Mouse (Mus musculus): Measurements from ENCODE around the gene Msi1.
A peak's percentile ranks its signal among the peaks of the same experiment; 100 is the strongest.
"Not testable (repeated sequence)": the region's sequence is repeated elsewhere in the genome, so short reads cannot be mapped to it uniquely, and the experiment has no call there.

Gene Msi1

GRCm38 (mm10) chr5:115434280-115434852 lies 5.0 kb downstream of the Msi1 start:
- no peak for DNase-seq (ENCODE audit: low spot score in 2 of 2)

- DNase-seq (ENCODE audit: low spot score in 2 of 2): no peak
These were observed 5.7 kb downstream of the Msi1 start for GRCm38 (mm10) chr5:115434853-115435754.

DNA sequence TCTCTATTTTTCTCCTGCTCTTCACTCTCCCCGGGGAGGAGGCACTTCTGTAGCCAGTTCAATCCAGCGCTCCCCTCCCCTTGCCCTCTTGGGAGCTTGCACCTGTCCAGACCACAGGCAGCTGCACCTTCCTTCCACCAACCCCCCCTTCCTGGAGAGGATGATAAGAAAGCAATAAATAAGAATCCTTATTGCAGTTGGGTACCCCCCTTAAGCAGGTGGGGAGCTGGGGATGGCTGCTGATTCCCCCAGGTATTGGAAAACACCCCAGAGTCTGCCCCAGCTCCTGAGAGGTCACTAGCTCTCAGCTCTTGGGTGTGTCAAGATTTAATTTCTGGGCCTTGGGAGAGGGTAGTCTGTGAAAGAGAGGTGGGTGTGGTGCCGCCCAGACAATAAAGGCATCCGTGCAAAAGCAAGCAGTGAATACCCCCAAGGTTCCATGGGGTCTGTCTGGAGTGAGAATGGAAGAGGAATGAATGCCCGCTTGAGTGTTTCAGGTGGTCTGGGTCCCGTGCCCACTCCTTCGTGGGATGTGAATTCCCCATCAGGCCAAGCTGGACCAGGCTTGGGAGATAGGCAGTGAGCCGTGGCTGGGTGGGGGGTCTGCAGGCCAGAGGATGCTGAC lies 6.5 kb downstream of the Msi1 start:
- no peak for DNase-seq (ENCODE audit: low spot score in 2 of 2)

DNA sequence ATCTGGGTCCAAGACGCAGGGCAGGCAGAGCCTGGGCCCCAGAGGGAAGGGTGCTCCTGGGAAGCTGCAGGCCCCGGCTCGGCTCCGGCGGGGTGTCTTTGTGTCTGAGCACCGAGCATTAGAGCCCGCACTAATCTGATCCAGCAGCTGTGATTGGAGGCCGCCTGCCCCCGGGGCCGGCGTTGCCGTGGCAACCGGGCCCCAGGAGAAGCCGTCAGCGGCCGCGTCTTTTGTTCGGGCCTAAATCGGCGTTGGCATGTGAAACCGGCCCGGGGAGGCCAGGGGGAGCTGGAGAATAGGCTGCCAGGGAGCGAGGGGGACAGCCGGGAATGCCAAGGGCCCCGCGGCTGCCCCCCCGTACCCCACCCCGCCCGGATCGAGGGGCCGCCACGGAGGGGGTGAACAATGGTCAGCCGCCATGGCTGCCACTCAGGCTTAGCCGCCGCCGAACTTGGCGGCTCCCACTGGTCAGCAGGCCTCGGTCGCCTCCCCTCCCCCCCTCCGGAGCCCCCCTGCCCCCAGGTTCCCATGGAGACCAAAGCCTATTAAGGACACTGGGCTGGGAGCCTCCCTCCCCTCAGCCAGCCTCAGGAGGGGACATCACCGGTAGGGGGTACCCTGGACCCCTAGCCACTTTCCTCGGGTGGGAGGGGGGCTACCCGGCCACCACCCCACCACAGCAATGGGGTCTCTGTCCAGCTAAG lies 7.2 kb downstream of the Msi1 start:
- peak in 1 of 2 experiments; percentile 11 for DNase-seq (ENCODE audit: low spot score in 2 of 2)

DNA sequence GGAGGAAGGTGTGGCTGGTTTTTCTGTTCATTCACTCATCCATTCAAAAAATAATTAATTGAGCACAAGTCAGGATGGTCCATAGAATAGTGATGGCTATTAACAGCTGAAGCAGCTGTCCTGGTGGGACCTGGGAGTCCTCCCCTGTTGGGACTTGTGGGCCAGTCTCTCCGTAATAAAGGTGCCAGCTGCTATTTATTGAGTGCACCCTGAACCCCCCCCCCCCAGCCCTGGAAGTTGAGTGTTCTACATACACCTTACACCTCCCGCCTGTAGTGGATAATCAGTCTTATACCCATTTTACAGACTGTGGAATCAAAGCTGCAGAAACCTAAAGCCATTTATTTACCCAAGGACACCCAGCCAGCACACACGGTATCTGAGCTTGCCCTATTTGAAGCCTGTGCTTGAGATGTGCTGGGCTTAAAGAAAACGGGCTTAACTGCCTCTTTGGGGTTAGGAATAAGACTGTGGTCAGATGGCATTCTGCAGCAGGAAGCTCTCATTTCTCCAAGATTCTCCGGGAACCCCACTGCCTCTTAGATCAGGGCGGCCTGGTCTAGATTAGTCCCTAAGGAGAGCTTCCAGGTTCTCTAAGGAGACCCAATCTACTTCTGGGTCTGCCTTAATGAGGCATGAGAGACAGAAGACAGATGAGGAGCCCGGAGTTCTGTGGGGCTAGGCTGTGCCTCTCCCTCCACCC lies 8.0 kb downstream of the Msi1 start:
- DNase-seq (ENCODE audit: low spot score in 2 of 2): no peak

GRCm38 (mm10) chr5:115437945-115438315 lies 8.5 kb downstream of the Msi1 start:
- DNase-seq (ENCODE audit: low spot score in 2 of 2): no peak

DNA sequence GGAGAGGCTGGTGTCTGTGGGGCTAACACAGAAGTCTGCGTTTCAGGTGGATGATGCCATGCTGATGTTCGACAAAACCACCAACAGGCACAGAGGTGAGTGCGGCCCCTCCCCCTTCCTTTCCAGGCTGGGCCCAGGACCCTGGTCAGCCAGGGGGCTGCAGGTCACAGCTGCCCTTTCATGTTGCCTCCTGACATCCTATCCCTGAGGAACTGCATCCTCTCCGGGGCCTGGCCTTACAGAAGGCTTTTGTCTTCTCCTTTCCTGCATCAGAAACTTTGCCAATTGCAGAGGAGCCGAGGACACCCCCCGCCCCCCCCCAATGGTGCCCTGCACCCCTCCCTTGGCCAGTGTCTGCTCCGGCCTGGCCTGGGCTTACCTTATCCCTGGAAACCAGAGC lies 9.3 kb downstream of the Msi1 start:
- DNase-seq (ENCODE audit: low spot score in 2 of 2): no peak

- DNase-seq (ENCODE audit: low spot score in 2 of 2): peak; percentile 59 to 70
These were observed 11.9 kb downstream of the Msi1 start for GRCm38 (mm10) chr5:115441205-115441849.

DNA sequence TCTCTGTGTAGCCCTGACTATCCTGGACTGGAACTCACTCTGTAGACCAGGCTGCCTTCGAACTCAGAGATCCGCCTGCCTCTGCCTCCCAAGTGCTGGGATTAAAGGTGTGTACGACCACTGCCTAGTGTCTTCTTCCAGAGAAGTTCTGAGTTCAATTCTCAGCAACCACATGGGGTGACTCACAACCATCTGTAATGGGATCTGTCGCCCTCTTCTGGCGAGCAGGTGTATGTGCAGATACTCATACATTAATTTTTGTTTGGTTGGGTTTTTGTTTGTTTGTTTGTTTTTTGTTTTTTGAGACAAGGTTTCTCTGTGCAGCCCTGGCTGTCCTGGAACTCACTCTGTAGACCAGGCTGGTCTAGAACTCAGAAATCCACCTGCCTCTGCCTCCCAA lies 13.3 kb downstream of the Msi1 start:
- not testable (repeated sequence) for DNase-seq (ENCODE audit: low spot score in 2 of 2)

- no peak for DNase-seq (ENCODE audit: low spot score in 2 of 2)
These were observed 14.7 kb downstream of the Msi1 start for GRCm38 (mm10) chr5:115444130-115444529.

DNA sequence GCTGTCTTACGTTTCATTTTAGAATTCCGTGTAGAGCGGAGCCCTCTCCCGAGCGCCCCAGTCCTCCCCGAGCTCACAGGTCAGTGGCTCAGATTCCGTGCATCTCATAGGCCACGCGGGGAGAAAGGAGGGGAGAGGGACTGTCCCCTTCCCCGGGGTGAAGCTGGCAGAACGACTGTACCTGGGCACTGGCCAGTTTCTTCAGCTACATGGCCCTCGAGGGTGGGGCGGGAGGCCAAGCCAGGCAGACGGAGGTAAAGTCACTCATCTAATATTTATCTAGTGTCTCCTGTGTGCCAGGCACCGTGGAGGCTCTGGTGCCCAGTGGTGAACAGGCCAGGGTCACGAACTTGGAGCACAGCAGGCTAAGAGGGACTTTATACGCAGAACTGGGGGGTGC lies 17.7 kb downstream of the Msi1 start:
- no peak for DNase-seq (ENCODE audit: low spot score in 2 of 2)

DNA sequence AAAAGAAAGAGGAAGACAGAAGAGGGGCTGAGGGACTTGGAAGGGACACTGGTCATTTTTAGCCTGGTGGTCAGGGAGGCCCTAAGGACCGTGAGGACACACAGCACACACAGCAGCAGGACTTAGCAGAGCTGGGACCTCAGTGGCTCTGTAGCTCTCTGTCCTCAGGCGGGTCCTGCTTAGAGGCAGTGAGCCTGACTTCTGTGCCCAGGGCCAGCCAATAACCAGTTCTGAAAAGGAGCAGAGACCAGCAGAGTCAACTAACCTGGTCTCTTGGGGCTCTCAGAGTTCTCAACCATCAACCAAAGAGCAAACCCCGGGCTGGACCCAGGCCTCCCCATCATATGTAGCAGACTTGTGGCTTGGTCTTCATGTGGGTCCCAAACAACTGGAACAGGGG lies 19.8 kb downstream of the Msi1 start:
- no peak for DNase-seq (ENCODE audit: low spot score in 2 of 2)

DNA sequence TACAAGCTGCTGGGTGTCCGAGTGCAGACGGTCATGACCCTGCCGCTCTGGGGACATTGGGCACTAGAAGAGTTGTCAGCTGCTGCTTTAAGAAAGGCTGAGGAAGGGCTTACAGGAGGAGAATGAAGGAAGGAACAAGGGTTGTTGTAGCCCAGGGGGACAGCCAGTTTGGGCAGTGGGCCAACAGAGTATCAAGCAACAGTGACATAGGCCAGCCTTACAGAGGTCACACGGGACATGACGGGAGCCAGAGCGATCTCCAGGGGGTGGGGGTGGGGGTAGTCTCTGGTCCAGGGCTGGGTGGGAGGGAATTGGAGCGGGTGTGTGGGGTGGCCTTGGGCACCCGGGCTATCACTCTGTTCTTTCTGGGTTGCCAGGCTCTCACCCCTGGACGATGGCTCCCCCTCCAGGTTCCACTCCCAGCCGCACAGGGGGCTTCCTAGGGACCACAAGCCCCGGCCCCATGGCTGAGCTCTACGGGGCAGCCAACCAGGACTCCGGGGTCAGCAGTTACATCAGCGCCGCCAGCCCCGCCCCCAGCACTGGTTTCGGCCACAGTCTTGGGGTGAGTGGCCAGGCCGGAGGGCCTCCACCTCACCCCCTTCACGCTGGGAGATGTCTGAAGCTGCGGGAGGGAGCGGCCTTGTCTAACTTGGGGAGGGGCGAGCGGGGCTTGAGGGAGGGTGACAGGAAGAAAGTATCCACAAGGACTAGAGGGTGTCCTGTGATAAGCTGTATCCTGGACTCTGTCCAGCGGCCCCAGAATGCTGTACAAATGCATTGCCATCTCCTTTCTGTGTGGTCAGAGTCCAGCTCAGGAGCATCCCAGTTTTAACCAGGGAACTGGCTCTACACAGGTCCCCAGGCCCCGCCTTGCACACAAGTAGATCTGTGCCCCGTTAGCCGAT lies 21.3 kb downstream of the Msi1 start:
- no peak for DNase-seq (ENCODE audit: low spot score in 2 of 2)

DNA sequence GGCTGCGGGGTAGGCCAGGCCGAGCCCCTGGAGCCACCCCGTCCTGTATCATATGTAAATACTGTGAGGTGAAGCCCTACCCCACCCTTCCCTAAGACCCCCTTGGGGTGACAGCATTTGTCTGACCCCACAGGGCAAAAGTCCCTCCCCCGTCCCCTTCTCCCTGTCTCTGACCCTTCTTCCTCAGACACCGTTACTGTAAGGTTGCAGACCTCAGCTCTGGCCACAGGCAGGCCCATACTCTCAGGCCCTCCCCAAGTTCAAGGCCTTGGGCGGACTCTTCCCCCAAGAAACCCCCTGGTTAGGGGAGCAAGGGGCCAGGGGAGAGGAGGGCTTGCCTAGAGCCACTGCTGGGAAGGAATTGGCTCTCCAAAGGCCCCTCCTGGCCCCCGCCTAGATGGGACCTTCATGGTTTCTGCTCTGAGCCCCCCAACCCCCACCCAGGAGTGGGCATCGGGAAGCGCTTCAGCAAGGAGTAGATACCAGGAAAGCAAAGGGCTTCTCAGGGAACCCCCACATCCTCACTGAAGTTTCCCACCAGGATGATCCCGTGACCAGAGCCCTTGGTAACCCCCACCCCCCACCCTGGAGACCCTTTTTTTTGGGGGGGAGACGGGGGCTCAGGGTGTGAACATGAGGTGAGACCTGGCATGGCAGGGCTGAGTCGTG lies 25.2 kb downstream of the Msi1 start:
- no peak for DNase-seq (ENCODE audit: low spot score in 2 of 2)

- no peak for DNase-seq (ENCODE audit: low spot score in 2 of 2)
These were observed 26.4 kb downstream of the Msi1 start for GRCm38 (mm10) chr5:115455838-115456237.

GRCm38 (mm10) chr5:115458918-115459317 lies 29.5 kb downstream of the Msi1 start:
- no peak for DNase-seq (ENCODE audit: low spot score in 2 of 2)

DNA sequence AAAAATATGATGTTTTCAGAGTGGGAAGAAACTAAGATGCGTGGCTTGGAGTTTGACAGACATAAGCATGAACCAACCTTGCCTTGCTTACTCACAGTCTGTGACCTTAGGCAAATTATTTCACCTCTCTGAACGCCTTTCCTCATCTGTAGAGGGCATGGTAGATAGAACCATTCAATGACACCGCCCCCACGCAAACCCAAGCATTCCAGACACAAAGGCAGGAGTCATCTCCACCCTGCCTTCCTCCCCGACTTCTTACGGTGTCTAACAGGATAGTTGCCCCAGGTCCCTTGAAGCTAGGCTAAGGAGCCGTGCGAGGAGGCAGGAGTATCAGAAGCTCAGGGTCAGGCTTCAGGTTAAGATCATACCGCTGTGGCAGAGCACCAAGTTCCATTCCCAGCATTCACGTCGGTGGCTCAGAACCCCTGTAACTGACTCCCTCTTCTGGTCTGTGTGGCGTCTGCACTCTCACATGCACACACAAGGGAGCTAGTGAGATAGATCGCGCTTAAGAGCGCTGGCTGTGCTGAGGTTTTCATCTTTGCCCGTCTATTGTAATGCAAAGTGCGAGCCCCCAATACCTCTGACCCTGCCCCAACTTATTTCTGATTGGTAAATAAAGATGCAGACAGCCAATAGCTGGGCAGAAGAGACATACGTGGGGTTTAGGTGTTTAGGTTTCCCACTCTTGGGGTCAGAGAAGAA lies 35.2 kb downstream of the Msi1 start:
- DNase-seq (ENCODE audit: low spot score in 2 of 2): no peak

DNA sequence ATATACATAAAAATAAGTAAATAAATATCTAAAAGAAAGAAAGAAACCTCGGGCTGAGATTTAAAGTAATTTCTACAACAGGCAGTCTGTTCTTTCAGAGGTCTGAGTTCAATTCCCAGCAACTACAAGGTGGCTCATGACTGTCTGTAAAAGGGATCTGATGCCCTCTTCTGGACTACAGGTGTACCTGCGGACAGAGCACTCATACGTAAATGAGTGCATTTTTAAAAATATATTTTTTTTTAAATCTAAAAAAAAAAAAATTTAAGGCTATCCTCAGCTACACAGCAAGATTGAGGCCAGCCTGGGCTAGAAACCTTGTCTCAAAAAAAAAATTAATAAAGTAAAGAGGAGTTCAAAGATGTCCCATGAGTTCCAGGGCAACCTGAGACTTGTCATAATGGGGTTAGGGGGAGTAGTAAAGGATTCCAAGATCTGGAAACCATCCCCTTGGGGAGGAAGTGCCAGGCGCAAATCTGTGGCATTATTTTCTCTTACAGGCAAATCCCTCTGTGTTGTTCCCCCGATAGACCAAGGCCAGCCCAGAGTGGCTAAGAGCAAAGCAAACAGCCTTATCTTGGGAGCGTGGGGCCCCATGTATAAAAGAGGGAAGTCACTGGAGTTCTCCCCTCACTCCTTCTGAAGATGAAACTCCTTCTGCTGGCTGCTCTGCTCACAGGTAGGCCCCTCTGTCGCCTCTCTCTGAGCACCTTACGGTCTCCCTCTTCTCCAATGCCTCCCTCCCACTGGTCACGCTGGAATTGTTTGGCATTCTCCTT lies 36.4 kb downstream of the Msi1 start, which contains the start of gene Pla2g1b:
Pla2g1b (plus strand) TSS at position 621 of the 779 bp plus-strand sequence.
- DNase-seq (ENCODE audit: low spot score in 2 of 2): no peak
